27 mouse cellular contexts compared by ENCODE assay signal in the genomic region with DNA sequence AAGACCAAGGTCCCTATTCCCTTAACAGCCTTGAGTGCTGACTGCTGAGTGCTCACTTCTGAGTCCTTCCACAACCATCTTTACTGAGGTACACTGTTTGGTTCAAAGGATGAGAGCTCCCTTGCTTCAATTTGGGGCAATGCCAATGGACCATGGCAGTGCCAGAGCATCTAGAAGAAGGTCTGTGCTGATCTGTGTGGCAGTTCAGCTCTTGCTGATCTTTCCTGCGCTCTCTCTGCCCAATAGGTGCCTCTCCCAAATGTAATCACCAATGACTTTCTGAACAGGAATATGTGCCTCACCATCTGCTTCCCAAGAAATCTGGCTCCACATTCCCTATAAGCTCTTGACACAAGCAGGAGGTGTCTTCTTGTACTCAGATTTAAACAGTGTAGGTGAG.
A peak's percentile ranks its signal among the peaks of the same experiment; 100 is the strongest.
DNase-seq lines count a peak whose midpoint lies in the region; TF ChIP-seq lines count a peak whose summit lies in the region.
"Had no signal": no experiment of that assay in that cellular context is flagged by ENCODE, and none has a peak within 500 bp of the region (broad histone marks: within the 10 kb centered on the region; RNA-seq: fewer than 3 reads in every experiment).

No protein-coding gene starts in this region.

- TF ChIP-seq POLR2A in cerebellum, adult 2 months (IDR thresholded peaks at IDR 0.05; ENCODE audit: borderline replicate concordance, insufficient read depth, low read length), result no peak

- H3K4me1 ChIP-seq in cerebellum, adult 2 months (ENCODE audit: control insufficient read depth, insufficient read depth, low read length), result peaks cover 14% of the 10 kb centered on the region; the same call in 1 of the 2 replicates
- H3K4me1 ChIP-seq: forebrain, embryonic 13.5 days; hindbrain, embryonic 12.5 days; intestine, embryonic 15.5 days; limb, embryonic 10.5 days; limb, embryonic 15.5 days; megakaryocyte, embryonic 14.5 days; midbrain, embryonic 13.5 days; neural tube, embryonic 13.5 days had no signal

- no peak overlapping the region for H3K4me3 ChIP-seq in cerebellum, adult 2 months (replicated peaks; ENCODE audit: insufficient read depth, low read depth, low read length)
- H3K4me3 ChIP-seq: forebrain, embryonic 13.5 days; hindbrain, embryonic 12.5 days; intestine, embryonic 15.5 days; limb, embryonic 10.5 days; limb, embryonic 15.5 days; megakaryocyte, embryonic 14.5 days; midbrain, embryonic 13.5 days; neural tube, embryonic 13.5 days had no signal

- DNase-seq in right cerebral cortex, adult 18-20 months, result peak; percentile 21
- DNase-seq in right cerebral cortex, adult 2 months (ENCODE audit: low spot score in 2 of 2), result no peak
- peak; percentile 59 to 70 for DNase-seq in cerebellum, adult 2 months
- peak; percentile 67 to 68 for DNase-seq in cerebellum, postnatal 14 days
- no peak for DNase-seq in kidney, adult 11 months
- DNase-seq in gastrocnemius, postnatal 25 days, result no peak
- DNase-seq: adrenal gland, postnatal 25 days; B cell, adult 2 months; gastrocnemius, postnatal 36 days; heart, postnatal 14 days; kidney, adult 8-10 months; layer of hippocampus, postnatal 36 days; lung, embryonic 14.5 days; lung, postnatal 14 days; right cerebral cortex, postnatal 14 days; thymus, postnatal 4 days had no signal

- 27% methylated on average over 1 of the region's 1 CpGs for WGBS in cerebellum, adult 2 months

- no peak for TF ChIP-seq CTCF in cerebellum, adult 2 months (IDR thresholded peaks at IDR 0.05; ENCODE audit: borderline replicate concordance, insufficient read depth, low read depth, low read length)

- H3K27ac ChIP-seq in cerebellum, adult 2 months (ENCODE audit: insufficient read depth, low read length), result peak overlapping the region; percentile 10; the same call in 1 of the 2 replicates
- H3K27ac ChIP-seq: forebrain, embryonic 13.5 days; hindbrain, embryonic 12.5 days; hindbrain, postnatal 0 days; intestine, embryonic 15.5 days; kidney, postnatal 0 days; limb, embryonic 10.5 days; limb, embryonic 15.5 days; liver, embryonic 14.5 days; midbrain, embryonic 13.5 days; neural tube, embryonic 13.5 days had no signal

- no peaks in the 10 kb centered on the region for H3K27me3 ChIP-seq in cerebellum, adult 2 months (ENCODE audit: control insufficient read depth, insufficient read depth, low read length)
- H3K27me3 ChIP-seq: forebrain, embryonic 13.5 days; hindbrain, embryonic 12.5 days; intestine, embryonic 15.5 days; limb, embryonic 15.5 days; midbrain, embryonic 13.5 days; neural tube, embryonic 13.5 days had no signal

Comparison
In these comparisons a context has a peak if more than half of its experiments do, and no peak if none do; other contexts are left out.
1. DNase-seq: peak in right cerebral cortex, adult 18-20 months (single experiment), cerebellum, adult 2 months (2 of 2) and cerebellum, postnatal 14 days (2 of 2); none in right cerebral cortex, adult 2 months (0 of 2), kidney, adult 11 months (single experiment) and gastrocnemius, postnatal 25 days (single experiment).